Mouse (Mus musculus) erythroid progenitor cell, adult 5-6 weeks (primary cell): ENCODE data around the gene Msto1. TPM values are rescaled to one million over a fixed set of nuclear protein-coding genes. Genes with fewer than 3 reads are reported as not detected.
"Not testable (repeated sequence)": the region's sequence is repeated elsewhere in the genome, so short reads cannot be mapped to it uniquely, and the experiment has no call there.

Source experiments
- ATAC-seq: replicated peaks from 2 replicates; pipeline ENCODE4 v1.8.0; 2016; ENCODE audit warnings: moderate number of reproducible peaks, mild to moderate bottlenecking, moderate TSS enrichment, inconsistent platforms; ENCODE audit not compliant: poor library complexity, low FRiP score, severe bottlenecking
- total RNA-seq, 2 experiments: library from RNA; stranded (forward) in 1 of 2; stranded (reverse) in 1 of 2; fragments of 150-400 nt in 1 of 2; fragments of 186-747, 209-891 nt in 1 of 2; gene quantifications; 2 replicates each; pipeline versions ENCODE4 v1.2.3 to v1.2.4; 2015 to 2017; ENCODE audit warnings: low replicate concordance in 2 of 2

The Msto1 gene
- total RNA-seq (2015; ENCODE audit: low replicate concordance) (1.4 TPM in 1 of 2 replicates, not detected in the other), total RNA-seq (2017; ENCODE audit: low replicate concordance) (1.8 and 3.9 TPM in 2 replicates)

DNA sequence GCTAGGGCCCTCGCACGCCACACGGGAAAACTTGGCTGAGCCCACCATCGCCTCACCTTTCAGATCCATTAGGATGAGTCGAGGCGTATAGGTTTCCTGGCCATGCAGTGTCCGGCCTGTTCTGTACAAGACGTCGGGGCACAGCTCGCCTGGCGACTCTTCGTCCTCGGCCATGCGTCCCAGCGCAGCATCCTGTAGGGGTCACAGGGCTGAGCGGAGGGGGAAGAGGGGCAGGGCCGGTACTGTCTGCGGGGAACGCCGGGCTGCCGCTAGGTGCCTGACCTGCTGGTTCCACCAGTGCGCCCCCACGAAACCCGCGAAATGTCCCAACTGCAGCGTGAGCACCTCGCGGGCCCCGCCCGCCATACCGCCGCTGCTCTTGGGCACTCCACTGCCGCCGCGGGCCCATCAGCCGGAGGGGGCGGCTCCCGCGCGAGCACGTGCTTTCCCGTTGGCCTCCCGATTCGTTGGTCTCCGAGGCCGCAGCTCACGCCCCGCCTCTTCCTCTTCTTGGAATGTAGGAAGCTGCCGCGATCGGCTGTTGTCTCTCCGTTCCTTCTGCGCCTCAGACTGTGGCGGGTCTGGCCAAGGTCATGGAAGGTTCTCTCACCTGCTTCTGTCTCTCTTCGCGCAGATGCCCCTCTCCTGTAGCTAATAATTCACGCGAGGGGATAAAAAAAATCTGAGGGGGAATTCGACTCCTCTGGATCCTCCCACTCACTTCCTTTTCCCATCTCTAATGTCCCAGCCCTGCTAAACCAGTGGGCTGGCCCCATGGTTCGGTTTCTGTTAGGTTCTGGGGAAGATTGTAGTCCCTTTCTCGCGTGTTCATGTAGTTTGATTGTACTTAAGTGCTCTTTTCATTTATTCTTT is at the start of gene Msto1:
TSS of gene Msto1 (minus strand) at position 489 of the 873 bp plus-strand sequence.
- peak; percentile 99 for ATAC-seq

GRCm38 (mm10) chr3:88963211-88963610 is 49.4 kb upstream of the Msto1 start:
- ATAC-seq, result not testable (repeated sequence)

- no peak for ATAC-seq
Observed at GRCm38 (mm10) chr3:88953736-88954135, 39.9 kb upstream of the Msto1 start.

GRCm38 (mm10) chr3:88953246-88953645 is 39.4 kb upstream of the Msto1 start:
- no peak for ATAC-seq

DNA sequence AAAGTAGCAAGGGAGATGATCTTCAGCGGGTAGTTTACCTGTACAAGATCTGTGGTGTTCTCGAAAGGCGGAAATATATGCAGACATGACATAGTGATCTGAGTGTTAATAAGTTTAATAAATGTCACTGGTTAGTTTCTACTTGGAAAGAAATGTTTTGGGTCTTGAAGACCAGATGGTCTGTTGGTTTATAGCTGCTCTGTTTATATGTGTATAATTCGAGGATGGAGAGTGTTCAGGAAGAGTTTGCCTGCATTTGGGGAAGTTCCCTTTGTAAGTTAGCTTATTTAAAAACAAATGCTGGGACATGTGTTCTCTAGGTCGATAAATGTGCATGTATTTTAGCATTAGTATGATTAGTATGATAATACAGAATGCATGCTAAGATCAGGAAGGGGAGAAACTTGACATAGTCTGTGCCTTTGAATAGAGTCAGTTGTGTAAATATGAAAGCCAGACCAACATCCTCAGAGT is 37.6 kb upstream of the Msto1 start:
- ATAC-seq, result no peak

GRCm38 (mm10) chr3:88950576-88951326 is 37.0 kb upstream of the Msto1 start, which contains the start of the genes Ash1l and Dap3:
TSS of gene Ash1l (plus strand) at chr3:88950622.
TSS of gene Dap3 (minus strand) at chr3:88951181.
- ATAC-seq, result peak; percentile 81

DNA sequence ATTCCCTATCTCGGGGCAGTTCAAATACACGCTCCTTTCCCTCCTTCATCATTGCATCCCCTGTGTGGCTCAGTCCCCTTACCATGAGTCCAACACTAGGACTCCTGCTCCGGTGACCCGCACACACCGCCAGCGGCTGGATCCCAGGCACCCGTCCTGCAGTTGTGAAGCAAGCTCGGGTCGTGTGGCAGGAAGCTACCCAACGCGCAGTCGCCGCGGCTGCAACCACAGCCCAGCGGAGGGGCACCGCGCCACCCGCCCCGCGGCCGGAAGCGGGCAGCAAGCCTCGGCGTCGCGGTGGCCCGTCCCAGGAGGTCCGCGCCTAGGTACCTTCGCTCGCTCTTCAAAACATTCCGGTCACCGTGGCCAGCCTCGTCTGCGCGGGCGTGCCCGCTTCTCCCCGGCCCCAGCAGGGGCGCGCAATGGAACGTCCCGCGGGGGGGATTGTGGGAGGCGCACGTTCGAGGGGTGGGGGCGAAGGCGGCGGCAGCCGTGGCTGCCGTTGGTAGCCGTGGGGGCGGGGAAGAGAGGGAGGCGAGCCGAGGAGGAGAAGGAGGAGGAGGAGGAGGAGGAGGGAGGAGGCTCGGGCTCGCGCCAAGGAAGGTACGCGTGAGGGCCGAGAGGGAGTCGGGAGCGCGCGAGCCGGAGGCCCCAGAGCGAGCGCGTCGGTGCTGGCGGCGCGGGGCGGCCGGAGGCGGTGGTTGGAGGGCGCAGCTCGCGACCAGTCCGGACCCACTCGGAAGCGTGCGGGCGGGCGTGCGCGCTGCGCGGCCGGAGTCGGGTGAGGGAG is 36.2 kb upstream of the Msto1 start:
- peak; percentile 82 for ATAC-seq

GRCm38 (mm10) chr3:88944109-88944508 is 30.3 kb upstream of the Msto1 start:
- no peak; the same call in 1 of the 2 replicates for ATAC-seq

GRCm38 (mm10) chr3:88942316-88942880 is 28.6 kb upstream of the Msto1 start:
- no peak for ATAC-seq

- ATAC-seq, result peak; percentile 68; the same call in 1 of the 2 replicates
Observed at GRCm38 (mm10) chr3:88939749-88940148, 25.9 kb upstream of the Msto1 start.

- no peak for ATAC-seq
Observed at GRCm38 (mm10) chr3:88939071-88939470, 25.3 kb upstream of the Msto1 start.

- ATAC-seq, result no peak
Observed at GRCm38 (mm10) chr3:88929501-88929900, 15.7 kb upstream of the Msto1 start.

GRCm38 (mm10) chr3:88925651-88926050 is 11.9 kb upstream of the Msto1 start:
- no peak for ATAC-seq

- no peak for ATAC-seq
Observed at GRCm38 (mm10) chr3:88923989-88924591, 10.3 kb upstream of the Msto1 start.

DNA sequence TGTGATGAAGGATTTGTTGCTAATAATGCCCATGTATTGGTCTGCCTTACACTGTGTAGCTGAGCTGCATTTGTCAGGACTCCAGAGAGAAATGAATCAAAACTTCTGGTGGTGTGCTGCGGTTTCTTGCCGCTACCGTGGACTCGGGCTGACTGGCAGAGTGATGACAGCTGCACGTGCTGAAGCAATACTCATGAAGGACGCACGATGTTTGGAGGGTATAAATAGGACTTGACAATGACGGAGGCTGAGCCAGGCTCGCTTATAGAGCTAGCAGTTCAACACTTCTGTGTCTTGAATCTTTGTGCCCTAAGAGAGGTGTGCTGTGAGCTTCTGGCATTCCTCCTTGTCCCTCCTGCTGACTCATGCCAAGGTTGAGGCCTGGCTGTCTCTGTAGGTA is 7.6 kb upstream of the Msto1 start:
- no peak for ATAC-seq

DNA sequence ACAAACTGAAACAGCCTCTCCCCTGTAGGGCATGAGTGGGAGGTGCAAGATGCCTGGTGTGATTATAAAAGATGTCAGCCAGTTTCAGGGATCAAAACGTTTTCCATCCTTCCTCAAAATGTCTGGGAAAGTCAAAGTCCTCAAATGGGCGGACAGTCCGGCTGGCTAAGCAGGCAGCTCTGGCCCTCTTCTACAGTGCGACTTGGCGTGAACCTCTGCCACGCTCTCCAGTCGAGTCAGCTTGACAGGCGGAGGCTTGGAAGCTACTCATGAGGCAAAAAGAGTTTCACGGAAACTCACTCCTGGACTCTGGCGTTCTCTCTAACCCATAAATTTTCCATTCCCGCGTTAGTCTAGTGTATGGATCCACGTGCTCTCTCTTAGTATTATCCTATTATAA is 5.2 kb upstream of the Msto1 start:
- no peak for ATAC-seq

GRCm38 (mm10) chr3:88914384-88914810 is 598 bp upstream of the Msto1 start:
- peak; percentile 15; the same call in 1 of the 2 replicates for ATAC-seq

- no peak for ATAC-seq
Observed at GRCm38 (mm10) chr3:88912585-88912984, 1.2 kb downstream of the Msto1 start.
